Mouse (Mus musculus) bone marrow, adult 2 months (tissue): ENCODE data around the gene Hist1h2bl. TPM values are rescaled to one million over a fixed set of nuclear protein-coding genes. Genes with fewer than 3 reads are reported as not detected.
"Not testable (repeated sequence)": the region's sequence is repeated elsewhere in the genome, so short reads cannot be mapped to it uniquely, and the experiment has no call there.

ENCODE experiments used
- H3K27ac ChIP-seq: fragments of 200-500 bp; 2 replicates; pipeline ENCODE4 v1.5.1; 2012; ENCODE audit warnings: low read depth, mild to moderate bottlenecking, control low read depth, inconsistent platforms, low read length; ENCODE audit not compliant: control insufficient read depth, poor library complexity, insufficient read depth
- H3K4me1 ChIP-seq: fragments of 200-500 bp; 2 replicates; pipeline ENCODE4 v1.6.1; 2011; ENCODE audit warnings: low read length; ENCODE audit not compliant: control insufficient read depth, insufficient read depth
- H3K4me3 ChIP-seq: fragments of 200-500 bp; replicated peaks from 2 replicates; pipeline ENCODE3; 2011; ENCODE audit warnings: mild to moderate bottlenecking, low read depth, low read length, control low read depth; ENCODE audit not compliant: control insufficient read depth
- CTCF ChIP-seq: fragments of 200-500 bp; IDR thresholded peaks from 2 replicates; pipeline ENCODE4 v1.5.1; 2011; ENCODE audit warnings: low read length, control low read depth; ENCODE audit not compliant: control insufficient read depth, insufficient read depth
- POLR2A ChIP-seq: fragments of 200-500 bp; IDR thresholded peaks from 2 replicates; pipeline ENCODE4 v1.6.1; 2011; ENCODE audit warnings: low read depth, mild to moderate bottlenecking, control low read depth, low read length, borderline replicate concordance; ENCODE audit not compliant: control insufficient read depth
- WGBS: fragments of 180-500 bp; shearing (Covaris S2); methylation state at CpG from one replicate; pipeline ENCODE4 v1.1.7; 2018; 5-methylcytosine and 5-hydroxymethylcytosine counted together
- polyA plus RNA-seq: library from polyadenylated mRNA; stranded (reverse); fragments of >200 nt; gene quantifications from 2 replicates; pipeline ENCODE4 v1.2.4, GENCODE M21; 2011; ENCODE audit warnings: low replicate concordance; ENCODE audit not compliant: missing spikeins, insufficient read depth, insufficient read length

Hist1h2bl gene
- polyA plus RNA-seq, 1 experiment, result 65.7 TPM

DNA sequence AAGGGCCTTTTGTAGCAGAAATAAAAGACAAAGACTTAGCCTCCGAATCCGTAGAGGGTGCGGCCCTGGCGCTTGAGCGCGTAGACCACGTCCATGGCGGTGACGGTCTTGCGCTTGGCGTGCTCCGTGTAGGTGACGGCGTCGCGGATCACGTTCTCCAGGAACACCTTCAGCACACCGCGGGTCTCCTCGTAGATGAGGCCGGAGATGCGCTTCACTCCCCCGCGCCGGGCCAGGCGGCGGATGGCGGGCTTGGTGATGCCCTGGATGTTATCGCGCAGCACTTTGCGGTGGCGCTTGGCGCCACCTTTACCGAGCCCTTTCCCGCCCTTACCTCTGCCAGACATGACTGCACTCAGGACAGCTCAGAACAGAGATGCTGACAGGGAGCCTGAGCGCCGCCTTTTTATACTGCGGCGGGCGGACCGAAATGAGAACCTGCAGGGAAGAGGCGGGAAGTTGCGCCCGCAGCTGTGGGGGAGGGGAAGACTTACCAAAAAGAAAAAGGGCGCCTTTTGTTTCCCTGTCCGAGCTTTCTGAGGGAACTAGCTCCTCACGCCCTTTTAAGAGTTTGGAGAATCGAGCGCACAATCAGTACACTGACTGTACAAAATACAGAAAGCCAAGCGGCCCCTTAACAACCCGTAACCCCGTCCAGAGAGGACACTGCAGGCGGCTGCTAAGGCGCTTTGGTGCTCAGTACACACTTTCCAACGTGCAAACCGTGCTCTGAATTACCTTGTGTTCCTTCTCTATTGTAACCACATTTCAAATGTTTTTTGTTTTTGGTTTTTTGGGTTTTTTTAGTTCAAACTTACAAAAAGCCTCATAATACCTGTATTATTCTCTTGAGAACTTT lies 34.4 kb upstream of the Hist1h2bl start, which contains the start of gene Hist1h4k:
TSS of gene Hist1h4k (minus strand) at position 347 of the 859 bp plus-strand sequence.
- under 1% methylated on average over 50 of the region's 56 CpGs for WGBS

DNA sequence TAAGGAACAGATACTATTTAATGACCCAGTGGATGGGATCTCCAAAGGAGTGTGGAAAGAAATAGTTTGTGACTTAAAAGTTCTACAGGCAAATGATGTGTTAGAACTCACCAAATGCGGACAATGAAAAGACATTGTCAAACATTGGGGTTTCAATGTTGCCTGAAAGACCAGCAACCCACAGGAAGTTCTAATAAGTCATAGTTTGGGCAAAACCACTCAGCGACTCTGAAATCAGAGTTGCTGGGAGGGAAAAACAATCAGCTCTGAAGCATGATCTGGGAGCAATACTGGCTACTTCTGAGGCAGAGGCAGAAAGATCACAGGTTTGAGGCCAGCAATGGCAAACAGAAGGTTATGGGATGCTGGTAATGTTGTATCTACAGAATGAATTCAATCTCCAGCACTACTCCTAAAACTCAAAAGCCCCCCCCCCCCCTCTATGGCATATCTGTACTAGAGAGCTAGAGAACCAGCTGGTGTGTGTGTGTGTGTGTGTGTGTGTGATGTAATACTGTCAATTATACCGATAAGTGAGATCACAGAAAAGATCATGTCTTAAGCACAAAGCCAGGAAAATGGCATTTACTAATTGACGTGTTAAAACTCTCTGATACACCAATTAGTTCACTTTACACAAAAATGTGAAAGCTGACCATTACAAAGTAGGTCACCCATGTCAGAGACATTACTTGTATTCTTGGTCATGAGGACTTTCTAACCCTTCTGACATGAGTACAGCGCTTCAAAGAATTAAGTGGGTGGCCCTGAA lies 33.6 kb upstream of the Hist1h2bl start:
- Histone ChIP-seq H3K27ac (peak overlapping the region; percentile 94), H3K4me1 (peaks cover 5% of the 10 kb centered on the region; the same call in 1 of the 2 replicates), H3K4me3 (peak overlapping the region; percentile 66)
- WGBS, result 6% methylated on average over 5 of the region's 5 CpGs
- no peak for TF ChIP-seq POLR2A
- no peak for TF ChIP-seq CTCF

More for the DNA sequence above, 34.4 kb upstream of the Hist1h2bl start, which contains the start of gene Hist1h4k:
- not testable (repeated sequence) for H3K4me1 ChIP-seq
- H3K4me3 ChIP-seq, result peak within 1 kb of the TSS; percentile 66
- peak within 1 kb of the TSS; percentile 94 for H3K27ac ChIP-seq
- peak; percentile 96 for TF ChIP-seq POLR2A

DNA sequence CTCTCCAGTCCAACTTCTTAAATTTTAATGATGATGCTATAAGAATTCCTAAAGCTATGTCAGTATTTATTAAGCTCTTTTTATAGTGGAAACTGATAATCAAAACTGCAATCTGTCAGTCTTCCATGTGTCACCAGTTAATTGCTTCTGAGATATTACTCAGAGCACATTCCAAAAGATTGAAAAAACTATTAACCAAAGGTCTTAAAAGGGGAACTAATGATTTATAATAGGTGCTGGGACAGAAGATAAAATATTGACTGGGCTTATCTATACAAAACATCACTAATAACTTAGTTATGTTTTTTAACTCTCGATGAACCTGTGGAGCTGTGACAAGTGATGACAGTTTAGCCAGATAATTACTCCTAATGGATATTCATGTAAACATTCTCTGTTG lies 29.1 kb upstream of the Hist1h2bl start:
- 55% methylated on average over 1 of the region's 1 CpGs for WGBS
- H3K4me1 ChIP-seq, result peaks cover 2% of the 10 kb centered on the region; the same call in 1 of the 2 replicates

DNA sequence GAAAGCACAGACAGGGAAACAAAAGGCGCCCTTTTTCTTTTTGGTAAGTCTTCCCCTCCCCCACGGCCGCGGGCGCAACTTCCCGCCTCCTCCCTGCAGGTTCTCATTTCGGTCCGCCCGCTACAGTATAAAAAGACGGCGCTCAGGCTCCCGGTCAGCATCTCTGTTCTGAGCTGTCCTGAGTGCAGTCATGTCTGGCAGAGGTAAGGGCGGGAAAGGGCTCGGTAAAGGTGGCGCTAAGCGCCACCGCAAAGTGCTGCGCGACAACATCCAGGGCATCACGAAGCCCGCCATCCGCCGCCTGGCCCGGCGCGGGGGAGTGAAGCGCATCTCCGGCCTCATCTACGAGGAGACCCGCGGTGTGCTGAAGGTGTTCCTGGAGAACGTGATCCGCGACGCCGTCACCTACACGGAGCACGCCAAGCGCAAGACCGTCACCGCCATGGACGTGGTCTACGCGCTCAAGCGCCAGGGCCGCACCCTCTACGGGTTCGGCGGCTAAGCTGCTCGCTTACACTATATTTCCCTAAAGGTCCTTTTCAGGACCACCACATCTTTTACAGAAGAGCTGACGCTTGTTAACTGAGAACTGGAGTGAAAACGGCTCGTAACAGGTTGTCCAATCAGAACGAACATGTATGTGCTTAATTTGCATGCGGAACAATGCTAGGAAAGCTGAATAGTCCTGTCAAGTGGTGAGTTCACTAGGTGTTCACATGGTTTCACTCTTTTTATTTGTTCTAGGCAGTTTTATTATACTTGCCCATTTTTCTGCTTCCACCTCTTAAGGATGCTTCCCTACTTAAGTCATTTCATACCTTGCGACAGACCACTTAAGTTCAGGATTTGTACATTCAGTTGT lies 19.2 kb upstream of the Hist1h2bl start, which contains the start of gene Hist1h4j:
TSS of gene Hist1h4j (plus strand) at position 159 of the 862 bp plus-strand sequence.
- WGBS, result under 1% methylated on average over 51 of the region's 56 CpGs
- Histone ChIP-seq H3K4me3 (peak within 1 kb of the TSS; percentile 67), H3K27ac (peak within 1 kb of the TSS; percentile 93)
- peak; percentile 98 for TF ChIP-seq POLR2A
- not testable (repeated sequence) for H3K4me1 ChIP-seq

More for the DNA sequence above, 29.1 kb upstream of the Hist1h2bl start:
- H3K27ac ChIP-seq, result no peak overlapping the region
- TF ChIP-seq CTCF (no peak), POLR2A (no peak)
- H3K4me3 ChIP-seq, result no peak overlapping the region

DNA sequence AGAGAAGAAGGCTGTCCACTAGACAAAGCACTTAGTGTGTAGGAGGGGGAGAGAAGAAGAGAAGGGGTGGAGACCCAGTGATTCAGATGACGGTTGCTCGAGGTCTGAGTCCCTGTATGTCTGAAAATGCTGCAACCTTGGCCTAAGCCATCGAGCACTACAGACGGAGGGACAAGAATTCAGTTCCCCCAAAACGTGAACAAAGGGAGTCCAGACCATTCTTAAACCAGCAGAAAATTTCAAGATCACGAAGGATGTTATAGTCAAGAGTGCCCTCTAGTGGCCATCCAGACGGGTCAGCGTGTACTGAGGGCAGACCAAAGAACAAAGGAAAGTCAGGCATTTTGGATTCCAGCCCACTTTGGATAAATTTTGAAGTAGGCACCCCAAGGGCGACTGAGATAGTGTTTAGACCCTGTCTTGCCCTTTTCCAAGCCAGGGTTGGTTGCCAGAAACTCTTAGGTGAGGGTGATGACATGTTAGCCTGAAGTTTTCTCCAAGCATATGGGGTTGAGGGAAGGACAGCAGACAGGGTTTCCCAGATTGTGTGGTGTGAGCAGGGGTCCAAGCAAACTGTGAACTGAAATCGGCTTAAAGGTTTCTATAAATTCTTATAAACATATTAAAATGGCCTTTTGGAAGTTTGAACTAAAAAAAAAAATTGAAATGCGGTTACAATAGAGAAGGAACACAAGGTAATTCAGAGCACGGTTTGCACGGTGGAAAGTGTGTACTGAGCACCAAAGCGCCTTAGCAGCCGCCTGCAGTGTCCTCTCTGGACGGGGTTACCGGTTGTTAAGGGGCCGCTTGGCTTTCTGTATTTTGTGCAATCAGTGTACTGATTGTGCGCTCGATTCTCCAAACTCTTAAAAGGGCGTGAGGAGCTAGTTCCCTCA lies 18.3 kb upstream of the Hist1h2bl start:
- under 1% methylated on average over 21 of the region's 21 CpGs for WGBS
- Histone ChIP-seq H3K4me3 (peak overlapping the region; percentile 54), H3K4me1 (peaks cover 5% of the 10 kb centered on the region), H3K27ac (peak overlapping the region; percentile 93)
- TF ChIP-seq POLR2A (no peak), CTCF (peak; percentile 77)

DNA sequence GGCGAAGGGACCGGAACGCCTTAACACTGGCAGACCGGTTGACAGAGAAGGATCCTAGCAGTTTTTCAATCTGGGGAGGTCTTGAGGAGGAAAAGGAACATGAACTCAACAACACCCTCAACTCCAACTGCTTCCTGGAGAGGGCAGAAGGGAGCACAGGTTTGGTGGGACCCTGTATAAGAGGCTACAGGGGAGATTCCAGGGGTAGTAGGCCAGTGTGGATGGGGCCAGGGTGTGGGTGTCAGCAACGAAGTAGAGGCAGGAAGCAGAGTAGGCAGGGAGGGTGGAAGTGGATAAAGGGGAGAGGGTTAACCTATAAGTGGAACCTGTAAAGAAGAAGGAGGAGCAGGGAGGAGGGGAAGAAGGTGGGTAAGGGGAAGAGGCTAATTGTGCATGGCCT lies 17.5 kb upstream of the Hist1h2bl start:
- TF ChIP-seq CTCF (no peak), POLR2A (no peak)
- Histone ChIP-seq H3K4me3 (no peak overlapping the region), H3K4me1 (peaks cover 5% of the 10 kb centered on the region), H3K27ac (no peak overlapping the region)
- WGBS, result 80% methylated on average over 5 of the region's 5 CpGs

DNA sequence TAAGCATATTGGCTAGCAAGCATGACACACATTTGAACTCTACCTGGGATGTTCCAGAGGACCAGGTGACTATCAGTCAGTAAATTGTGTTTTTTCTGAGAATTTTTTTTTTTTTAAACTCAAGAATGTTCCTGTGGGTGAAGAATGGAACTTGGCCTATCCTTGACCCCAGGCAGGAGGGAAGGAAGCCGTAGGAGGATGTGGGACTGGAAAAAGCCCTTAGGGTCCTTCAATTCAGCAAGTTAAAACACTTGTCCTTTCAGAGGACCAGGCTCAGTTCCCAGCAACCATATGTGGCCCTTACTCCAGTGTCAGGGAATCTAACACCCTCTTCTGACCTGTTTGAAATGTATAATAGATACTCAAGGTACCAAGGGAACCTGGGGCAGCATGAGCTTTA lies 13.6 kb upstream of the Hist1h2bl start:
- WGBS, result 73% methylated on average over 1 of the region's 1 CpGs
- no peak for TF ChIP-seq POLR2A
- H3K4me3 ChIP-seq, result no peak overlapping the region
- no peak overlapping the region for H3K27ac ChIP-seq
- peaks cover 5% of the 10 kb centered on the region for H3K4me1 ChIP-seq
